Mouse (Mus musculus) spleen, adult 2 months (tissue): ENCODE measurements around the gene Ldhc. TPM values are rescaled to one million over a fixed set of nuclear protein-coding genes. Genes with fewer than 3 reads are reported as not detected.
A peak's percentile ranks its signal among the peaks of the same experiment; 100 is the strongest.

Source experiments
- DNase-seq, 2 experiments: peaks; one replicate each; pipeline versions ENCODE4 v3.0.0 to v3.0.0-alpha.2; 2012 to 2021; ENCODE audit warnings: low spot score in 2 of 2, low read depth in 1 of 2
- H3K27ac ChIP-seq: fragments of 200-500 bp; 2 replicates; pipeline ENCODE4 v1.5.1; 2012; ENCODE audit warnings: low read length, inconsistent platforms; ENCODE audit not compliant: insufficient read depth
- H3K27me3 ChIP-seq: fragments of 200-500 bp; 2 replicates; pipeline ENCODE4 v1.6.1; 2012; ENCODE audit warnings: mild to moderate bottlenecking, moderate library complexity, low read length, inconsistent platforms; ENCODE audit not compliant: control insufficient read depth, insufficient read depth
- H3K36me3 ChIP-seq: fragments of 200-500 bp; 2 replicates; pipeline ENCODE4 v1.6.1; 2012; ENCODE audit warnings: mild to moderate bottlenecking, low read length, inconsistent platforms; ENCODE audit not compliant: control insufficient read depth, insufficient read depth
- H3K4me1 ChIP-seq: fragments of 200-500 bp; 2 replicates; pipeline ENCODE4 v1.6.1; 2011; ENCODE audit warnings: inconsistent platforms; ENCODE audit not compliant: control insufficient read depth, insufficient read depth, insufficient read length
- H3K4me3 ChIP-seq: fragments of 200-500 bp; 2 replicates; pipeline ENCODE4 v1.5.1; 2011; ENCODE audit warnings: mild to moderate bottlenecking, inconsistent platforms; ENCODE audit not compliant: insufficient read depth, insufficient read length; ENCODE audit errors: extremely low read depth
- CTCF ChIP-seq: fragments of 200-500 bp; IDR thresholded peaks from 2 replicates; pipeline ENCODE4 v1.5.1; 2011; ENCODE audit warnings: mild to moderate bottlenecking, inconsistent platforms; ENCODE audit not compliant: insufficient read depth, insufficient read length, insufficient replicate concordance; ENCODE audit errors: extremely low read depth
- POLR2A ChIP-seq: fragments of 200-500 bp; IDR thresholded peaks from 2 replicates; pipeline ENCODE4 v1.6.1; 2011; ENCODE audit warnings: low read depth, low read length, inconsistent platforms
- WGBS: fragments of 180-500 bp; shearing (Covaris S2); methylation state at CpG from one replicate; pipeline ENCODE4 v1.1.7; 2018; 5-methylcytosine and 5-hydroxymethylcytosine counted together
- polyA plus RNA-seq: library from polyadenylated mRNA; depleted of rRNA; stranded (reverse); fragments of >200 nt; gene quantifications from 2 replicates; pipeline ENCODE4 v1.2.3, GENCODE M21; 2012

Gene Ldhc
- polyA plus RNA-seq, 1 experiment = not detected

- DNase-seq = no peak
- H3K4me3 ChIP-seq = no peak overlapping the region
- peaks cover 5% of the 10 kb centered on the region for H3K36me3 ChIP-seq
- H3K27ac ChIP-seq = no peak overlapping the region
- H3K27me3 ChIP-seq = no peaks in the 10 kb centered on the region
- TF ChIP-seq POLR2A = no peak
- TF ChIP-seq CTCF = no peak
- H3K4me1 ChIP-seq = peaks cover 6% of the 10 kb centered on the region; the same call in 1 of the 2 replicates
- WGBS = 96% methylated on average over 4 of the region's 4 CpGs
Measured at GRCm38 (mm10) chr7:46843576-46843975, 17.4 kb upstream of the Ldhc start.

GRCm38 (mm10) chr7:46845211-46845977 lies 15.6 kb upstream of the Ldhc start:
- 1% methylated on average over 51 of the region's 51 CpGs for WGBS
- peak overlapping the region; percentile 97 for H3K27ac ChIP-seq
- H3K4me3 ChIP-seq = peak overlapping the region; percentile 96
- peak; percentile 77 to 92 for DNase-seq
- no peaks in the 10 kb centered on the region; the same call in 1 of the 2 replicates for H3K4me1 ChIP-seq
- no peaks in the 10 kb centered on the region for H3K27me3 ChIP-seq
- TF ChIP-seq POLR2A (peak; percentile 97), CTCF (no peak)
- peaks cover 17% of the 10 kb centered on the region for H3K36me3 ChIP-seq

- peaks cover 19% of the 10 kb centered on the region for H3K36me3 ChIP-seq
- H3K4me3 ChIP-seq = peak overlapping the region; percentile 96
- no peaks in the 10 kb centered on the region; the same call in 1 of the 2 replicates for H3K4me1 ChIP-seq
- peak overlapping the region; percentile 97 for H3K27ac ChIP-seq
- under 1% methylated on average over 36 of the region's 36 CpGs for WGBS
- peak; percentile 17 to 41 for DNase-seq
- TF ChIP-seq CTCF = no peak
- TF ChIP-seq POLR2A = no peak
- no peaks in the 10 kb centered on the region for H3K27me3 ChIP-seq
Measured at GRCm38 (mm10) chr7:46845978-46846485, 15.0 kb upstream of the Ldhc start.

- peak overlapping the region; percentile 97 for H3K27ac ChIP-seq
- DNase-seq = peak; percentile 48 to 54
- peaks cover 26% of the 10 kb centered on the region for H3K36me3 ChIP-seq
- no peaks in the 10 kb centered on the region for H3K27me3 ChIP-seq
- H3K4me3 ChIP-seq = peak overlapping the region; percentile 96
- no peaks in the 10 kb centered on the region; the same call in 1 of the 2 replicates for H3K4me1 ChIP-seq
- no peak for TF ChIP-seq POLR2A
- peak; percentile 28; the same call in 1 of the 2 replicates for TF ChIP-seq CTCF
- 1% methylated on average over 28 of the region's 28 CpGs for WGBS
Measured at GRCm38 (mm10) chr7:46846486-46847244, 14.3 kb upstream of the Ldhc start.

- Histone ChIP-seq H3K36me3 (peaks cover 48% of the 10 kb centered on the region), H3K4me1 (no peaks in the 10 kb centered on the region; the same call in 1 of the 2 replicates), H3K27me3 (no peaks in the 10 kb centered on the region), H3K27ac (no peak overlapping the region), H3K4me3 (no peak overlapping the region)
- no peak for TF ChIP-seq CTCF
- TF ChIP-seq POLR2A = no peak
- 91% methylated on average over 5 of the region's 5 CpGs for WGBS
- no peak for DNase-seq
Measured at GRCm38 (mm10) chr7:46849287-46849686, 11.7 kb upstream of the Ldhc start.

- 88% methylated on average over 7 of the region's 7 CpGs for WGBS
- peaks cover 54% of the 10 kb centered on the region for H3K36me3 ChIP-seq
- no peaks in the 10 kb centered on the region; the same call in 1 of the 2 replicates for H3K4me1 ChIP-seq
- H3K27ac ChIP-seq = no peak overlapping the region
- no peak overlapping the region for H3K4me3 ChIP-seq
- H3K27me3 ChIP-seq = no peaks in the 10 kb centered on the region
- no peak for DNase-seq
- TF ChIP-seq POLR2A (no peak), CTCF (no peak)
Measured at GRCm38 (mm10) chr7:46851026-46851425, 10.0 kb upstream of the Ldhc start.
